Mouse (Mus musculus) bone marrow macrophage, adult 2 months (primary cell): ENCODE measurements around the gene Spag6.

Source experiments
- CTCF ChIP-seq: IDR thresholded peaks from 2 replicates; pipeline ENCODE4 v1.5.1; 2012; ENCODE audit warnings: low read depth, mild to moderate bottlenecking, low read length, moderate library complexity
- POLR2A ChIP-seq: IDR thresholded peaks from 2 replicates; pipeline ENCODE4 v1.6.1; 2012; ENCODE audit warnings: mild to moderate bottlenecking, low read depth, low read length, borderline replicate concordance

DNA sequence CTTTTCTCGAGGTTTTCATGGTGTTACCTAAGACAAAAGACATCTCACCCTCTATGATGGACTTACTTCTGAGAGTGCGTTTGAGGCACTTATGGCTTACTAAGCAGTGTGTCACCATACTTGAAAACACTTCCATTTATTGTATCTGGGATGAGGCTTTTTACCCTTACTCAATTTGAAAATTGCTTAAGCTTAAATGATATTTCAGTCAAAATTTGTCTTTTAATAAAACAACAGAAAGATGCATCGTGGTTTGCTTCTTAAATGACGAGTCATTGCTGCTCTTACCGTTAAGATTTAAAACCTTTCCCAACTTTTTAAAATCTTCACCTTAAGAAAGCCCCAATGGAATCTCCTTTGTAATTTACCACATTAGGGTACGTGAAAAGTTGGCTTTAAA lies 7.4 kb upstream of the Spag6 start:
- TF ChIP-seq CTCF (no peak), POLR2A (no peak)
